Mouse (Mus musculus) macrophage (primary cell): ENCODE measurements at regions not wholly inside any gene's neighbourhood (a gene's known extent, or its start where the extent isn't known, plus 50 kb on each side); places are given as distances from the start of the nearest gene placed in this dataset.

Experiments used
- H3K27ac ChIP-seq: fragments of 350-480 bp; formaldehyde crosslinking; 2 replicates; pipeline ENCODE4 v1.9.0; 2021
- H3K36me3 ChIP-seq: fragments of 350-480 bp; formaldehyde crosslinking; 2 replicates; pipeline ENCODE4 v1.9.0; 2021; ENCODE audit errors: inconsistent target
- H3K4me3 ChIP-seq: fragments of 350-480 bp; formaldehyde crosslinking; 2 replicates; pipeline ENCODE4 v1.9.0; 2021; ENCODE audit errors: inconsistent target
- H3K79me2 ChIP-seq: fragments of 350-480 bp; formaldehyde crosslinking; 2 replicates; pipeline ENCODE4 v1.9.0; 2021; ENCODE audit errors: inconsistent target
- WGBS: methylation state at CpG from one replicate; pipeline ENCODE4 v1.1.7; 2026; ENCODE audit warnings: inconsistent platforms; ENCODE audit not compliant: missing documents; 5-methylcytosine and 5-hydroxymethylcytosine counted together

GRCm38 (mm10) chr3:37904188-37904587, 179.9 kb upstream of the Gm5148 start:
- 36% methylated on average over 3 of the region's 3 CpGs for WGBS
- no peak overlapping the region for H3K27ac ChIP-seq
- no peaks in the 10 kb centered on the region for H3K36me3 ChIP-seq
- no peaks in the 10 kb centered on the region for H3K79me2 ChIP-seq
- no peak overlapping the region for H3K4me3 ChIP-seq

- Histone ChIP-seq H3K27ac (no peak overlapping the region), H3K4me3 (no peak overlapping the region), H3K79me2 (no peaks in the 10 kb centered on the region), H3K36me3 (no peaks in the 10 kb centered on the region)
- 82% methylated on average over 3 of the region's 3 CpGs for WGBS
Measured at GRCm38 (mm10) chr3:37903482-37903881, 179.2 kb upstream of the Gm5148 start.

GRCm38 (mm10) chr3:37903021-37903420, 178.7 kb upstream of the Gm5148 start:
- H3K27ac ChIP-seq, result no peak overlapping the region
- 90% methylated on average over 4 of the region's 4 CpGs for WGBS
- no peak overlapping the region for H3K4me3 ChIP-seq
- no peaks in the 10 kb centered on the region for H3K79me2 ChIP-seq
- H3K36me3 ChIP-seq, result no peaks in the 10 kb centered on the region

GRCm38 (mm10) chr3:37897392-37897791, 173.1 kb upstream of the Gm5148 start:
- no peaks in the 10 kb centered on the region for H3K79me2 ChIP-seq
- H3K36me3 ChIP-seq, result no peaks in the 10 kb centered on the region
- no peak overlapping the region for H3K27ac ChIP-seq
- 45% methylated on average over 2 of the region's 3 CpGs for WGBS
- H3K4me3 ChIP-seq, result no peak overlapping the region

GRCm38 (mm10) chr3:37896821-37897311, 172.6 kb upstream of the Gm5148 start:
- H3K36me3 ChIP-seq, result no peaks in the 10 kb centered on the region
- no peak overlapping the region for H3K27ac ChIP-seq
- no peak overlapping the region for H3K4me3 ChIP-seq
- H3K79me2 ChIP-seq, result no peaks in the 10 kb centered on the region
- 33% methylated on average over 17 of the region's 17 CpGs for whole genome bisulfite sequencing

DNA sequence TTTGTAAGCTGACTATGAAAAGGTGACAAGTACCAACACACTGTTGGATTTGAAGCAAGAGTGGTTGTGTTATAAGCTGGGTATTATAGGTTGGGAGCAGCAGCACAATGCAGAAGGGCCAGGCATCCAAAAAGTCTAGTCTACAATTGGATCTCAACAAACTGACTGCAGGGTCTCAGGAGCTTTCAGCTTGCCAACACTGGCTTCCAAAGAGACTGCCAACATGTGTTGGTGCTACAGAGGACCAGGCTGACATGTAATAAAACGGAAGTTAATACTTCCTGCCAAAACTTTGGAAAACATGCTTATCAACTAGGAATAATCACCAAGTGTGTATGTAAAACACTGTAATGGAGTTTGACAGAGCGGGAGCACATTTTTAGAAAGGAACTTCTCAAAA, 170.3 kb upstream of the Gm5148 start:
- 79% methylated on average over 2 of the region's 2 CpGs for WGBS
- H3K4me3 ChIP-seq, result no peak overlapping the region
- H3K27ac ChIP-seq, result no peak overlapping the region
- H3K36me3 ChIP-seq, result no peaks in the 10 kb centered on the region
- no peaks in the 10 kb centered on the region for H3K79me2 ChIP-seq

DNA sequence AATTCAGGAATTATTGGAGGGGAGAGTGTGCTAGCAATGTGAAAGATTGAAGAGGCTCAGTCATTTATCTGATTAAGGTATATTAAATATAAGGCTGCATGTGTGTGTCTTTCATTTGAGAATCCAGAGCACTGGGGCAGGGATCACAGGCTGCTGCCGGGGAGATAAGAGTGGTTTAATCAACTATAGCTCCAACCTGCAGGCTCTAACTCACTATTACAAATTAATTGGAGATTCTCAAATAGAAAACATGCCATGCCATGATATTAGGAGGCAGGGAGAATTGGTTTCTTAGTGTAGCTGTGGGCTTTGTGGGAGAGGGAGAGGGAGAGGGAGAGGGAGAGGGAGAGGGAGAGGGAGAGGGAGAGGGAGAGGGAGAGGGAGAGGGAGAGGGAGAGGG, 165.9 kb upstream of the Gm5148 start:
- H3K27ac ChIP-seq, result no peak overlapping the region
- H3K4me3 ChIP-seq, result no peak overlapping the region
- no peaks in the 10 kb centered on the region for H3K36me3 ChIP-seq
- 81% methylated on average over 1 of the region's 1 CpGs for WGBS
- H3K79me2 ChIP-seq, result no peaks in the 10 kb centered on the region

GRCm38 (mm10) chr3:37888455-37888854, 164.2 kb upstream of the Gm5148 start:
- 96% methylated on average over 6 of the region's 6 CpGs for WGBS
- H3K27ac ChIP-seq, result no peak overlapping the region
- H3K79me2 ChIP-seq, result no peaks in the 10 kb centered on the region
- no peak overlapping the region for H3K4me3 ChIP-seq
- H3K36me3 ChIP-seq, result no peaks in the 10 kb centered on the region

- no peak overlapping the region for H3K4me3 ChIP-seq
- 94% methylated on average over 3 of the region's 3 CpGs for WGBS
- H3K36me3 ChIP-seq, result no peaks in the 10 kb centered on the region
- H3K79me2 ChIP-seq, result no peaks in the 10 kb centered on the region
- no peak overlapping the region for H3K27ac ChIP-seq
Measured at GRCm38 (mm10) chr3:37887711-37888110, 163.4 kb upstream of the Gm5148 start.

- no peak overlapping the region for H3K4me3 ChIP-seq
- H3K36me3 ChIP-seq, result no peaks in the 10 kb centered on the region
- H3K79me2 ChIP-seq, result no peaks in the 10 kb centered on the region
- 100% methylated on average over 3 of the region's 3 CpGs for WGBS
- H3K27ac ChIP-seq, result no peak overlapping the region
Measured at GRCm38 (mm10) chr3:37886705-37887454, 162.6 kb upstream of the Gm5148 start.

- WGBS, result 98% methylated on average over 6 of the region's 6 CpGs
- H3K27ac ChIP-seq, result no peak overlapping the region
- no peaks in the 10 kb centered on the region for H3K36me3 ChIP-seq
- H3K79me2 ChIP-seq, result no peaks in the 10 kb centered on the region
- H3K4me3 ChIP-seq, result no peak overlapping the region
Measured at GRCm38 (mm10) chr3:37885776-37886175, 161.5 kb upstream of the Gm5148 start.

GRCm38 (mm10) chr3:37882417-37882816, 158.1 kb upstream of the Gm5148 start:
- no peaks in the 10 kb centered on the region for H3K79me2 ChIP-seq
- no peak overlapping the region for H3K4me3 ChIP-seq
- WGBS, result 89% methylated on average over 5 of the region's 5 CpGs
- no peaks in the 10 kb centered on the region for H3K36me3 ChIP-seq
- H3K27ac ChIP-seq, result no peak overlapping the region

- H3K27ac ChIP-seq, result no peak overlapping the region
- H3K36me3 ChIP-seq, result no peaks in the 10 kb centered on the region
- no peak overlapping the region for H3K4me3 ChIP-seq
- no peaks in the 10 kb centered on the region for H3K79me2 ChIP-seq
- 93% methylated on average over 2 of the region's 2 CpGs for WGBS
Measured at GRCm38 (mm10) chr3:37881016-37881415, 156.7 kb upstream of the Gm5148 start.

GRCm38 (mm10) chr3:37879056-37879455, 154.8 kb upstream of the Gm5148 start:
- Histone ChIP-seq H3K79me2 (no peaks in the 10 kb centered on the region), H3K27ac (no peak overlapping the region), H3K4me3 (no peak overlapping the region), H3K36me3 (no peaks in the 10 kb centered on the region)
- WGBS, result 96% methylated on average over 6 of the region's 6 CpGs

- Histone ChIP-seq H3K36me3 (no peaks in the 10 kb centered on the region), H3K79me2 (no peaks in the 10 kb centered on the region), H3K27ac (no peak overlapping the region), H3K4me3 (no peak overlapping the region)
- 87% methylated on average over 13 of the region's 13 CpGs for WGBS
Measured at GRCm38 (mm10) chr3:37876016-37876765, 151.9 kb upstream of the Gm5148 start.
